In the genomic region with DNA sequence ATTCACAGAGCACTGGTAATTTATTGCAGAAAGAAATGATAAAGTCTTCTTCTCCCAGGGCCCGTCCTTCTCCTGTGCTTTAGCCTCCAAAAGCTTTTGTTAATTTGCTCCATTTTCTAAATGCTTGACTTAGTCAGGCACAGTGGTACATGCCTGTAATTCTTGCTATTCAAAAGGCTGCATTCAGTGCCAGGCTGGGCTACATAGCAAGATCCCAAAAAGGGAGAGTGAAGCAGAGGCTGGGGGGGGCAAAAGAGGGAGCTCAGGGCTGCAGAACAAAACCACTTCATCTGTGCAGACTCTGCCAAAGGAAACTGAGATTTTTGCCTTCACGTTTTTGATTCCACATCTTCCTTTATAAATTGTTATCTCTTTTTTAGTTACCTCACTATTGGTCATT, we compare ENCODE assay signal across 18 mouse cellular contexts.
"Had no signal": no experiment of that assay in that cellular context is flagged by ENCODE, and none has a peak within 500 bp of the region (broad histone marks: within the 10 kb centered on the region; RNA-seq: fewer than 3 reads in every experiment).

No protein-coding gene starts in this region.

- H3K4me1 ChIP-seq: limb, embryonic 12.5 days; liver, embryonic 13.5 days; lung, embryonic 15.5 days; midbrain, embryonic 12.5 days; neural tube, embryonic 13.5 days had no signal

- H3K27ac ChIP-seq: limb, embryonic 12.5 days; liver, embryonic 13.5 days; lung, embryonic 15.5 days; macrophage; midbrain, embryonic 12.5 days; neural tube, embryonic 13.5 days had no signal

- H3K4me3 ChIP-seq: limb, embryonic 12.5 days; liver, embryonic 13.5 days; lung, embryonic 15.5 days; megakaryocyte, embryonic 14.5 days; midbrain, embryonic 12.5 days; neural tube, embryonic 13.5 days had no signal

- DNase-seq: kidney, adult 18-20 months; kidney, postnatal 10 days; kidney, postnatal 4 days; liver; liver, embryonic 13.5 days; liver, postnatal 0 days; lung, postnatal 14 days; right cerebral cortex, adult 18-20 months; right cerebral cortex, postnatal 4 days; spleen, adult 18-20 months; thymus, adult 18-20 months; thymus, postnatal 14 days had no signal

- ATAC-seq: liver, postnatal 0 days had no signal

- H3K9ac ChIP-seq: limb, embryonic 12.5 days; liver, embryonic 13.5 days; liver, postnatal 0 days; lung, embryonic 15.5 days; midbrain, embryonic 12.5 days; neural tube, embryonic 13.5 days had no signal

- H3K9me3 ChIP-seq: limb, embryonic 12.5 days; liver, embryonic 13.5 days; lung, embryonic 15.5 days; megakaryocyte, embryonic 14.5 days; midbrain, embryonic 12.5 days; neural tube, embryonic 13.5 days had no signal

- H3K27me3 ChIP-seq: limb, embryonic 12.5 days; liver, embryonic 13.5 days; lung, embryonic 15.5 days; megakaryocyte, embryonic 14.5 days; midbrain, embryonic 12.5 days; neural tube, embryonic 13.5 days had no signal

- H3K4me2 ChIP-seq: limb, embryonic 12.5 days; liver, embryonic 13.5 days; lung, embryonic 15.5 days; midbrain, embryonic 12.5 days; neural tube, embryonic 13.5 days had no signal
